Mouse (Mus musculus): Measurements from ENCODE around the gene Slc37a3.

GRCm38 (mm10) chr6:39296474-39296873 is 81.0 kb downstream of the Slc37a3 start:
- TF ChIP-seq CTCF (IDR thresholded peaks at IDR 0.05; ENCODE audit: low read depth) (no peak), EP300 (IDR thresholded peaks at IDR 0.05; ENCODE audit: low read depth) (no peak)

Data from liver, embryonic 14.5 days (tissue).